Mouse (Mus musculus) MEL (cell line): ENCODE measurements at regions not wholly inside any gene's neighbourhood (a gene's known extent, or its start where the extent isn't known, plus 50 kb on each side); places are given as distances from the start of the nearest gene placed in this dataset.

ENCODE experiments used
- CTCF ChIP-seq, 3 experiments: IDR thresholded peaks in 2 of 3; conservative IDR thresholded peaks in 1 of 3; 2 replicates each; pipeline ENCODE4 v1.5.1; 2011 to 2012; ENCODE audit warnings: low read length in 3 of 3, low read depth in 2 of 3, mild to moderate bottlenecking in 2 of 3, improper control_type of control experiment in 1 of 3, inconsistent platforms in 1 of 3, mixed read lengths in 1 of 3, moderate library complexity in 1 of 3; ENCODE audit not compliant: control insufficient read depth in 1 of 3, insufficient read depth in 1 of 3, poor library complexity in 1 of 3, severe bottlenecking in 1 of 3
- NELFE ChIP-seq: IDR thresholded peaks from 2 replicates; pipeline ENCODE4 v1.6.1; 2011; ENCODE audit warnings: low read depth, low read length, improper control_type of control experiment
- POLR2A ChIP-seq, 2 experiments: IDR thresholded peaks; 2 replicates each; pipeline ENCODE4 v1.6.1; 2011 to 2012; ENCODE audit warnings: low read length in 2 of 2, mild to moderate bottlenecking in 2 of 2, control low read depth in 1 of 2, improper control_type of control experiment in 1 of 2, low read depth in 1 of 2, moderate library complexity in 1 of 2; ENCODE audit not compliant: control insufficient read depth in 1 of 2, insufficient read depth in 1 of 2, poor library complexity in 1 of 2
- ZC3H11A ChIP-seq: IDR thresholded peaks from 2 replicates; pipeline ENCODE4 v1.6.1; 2012; ENCODE audit warnings: low read depth, mild to moderate bottlenecking, inconsistent platforms, low read length, improper control_type of control experiment

DNA sequence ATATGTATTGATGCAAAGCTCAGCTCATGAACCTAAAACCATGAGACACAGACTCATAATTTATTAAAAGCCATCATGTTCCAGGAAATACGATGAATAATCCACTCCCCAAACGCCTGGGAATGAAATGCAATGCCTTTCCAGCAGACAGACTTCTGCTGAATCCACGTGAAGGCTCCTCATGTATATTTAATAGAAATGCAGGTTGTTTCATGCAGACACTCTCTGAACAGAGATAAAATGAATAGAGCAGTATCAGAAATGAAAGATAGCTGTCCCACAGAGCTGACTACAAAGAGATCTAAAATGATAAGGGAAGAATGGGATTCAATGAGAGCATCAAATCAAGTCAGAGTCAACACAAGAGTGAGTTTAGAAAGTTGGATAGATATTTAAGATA lies 376.3 kb upstream of the Lrfn5 start:
- no peak for TF ChIP-seq POLR2A (IDR thresholded peaks at IDR 0.05; ENCODE audit: control insufficient read depth in 1 of 2, insufficient read depth in 1 of 2, low read depth in 1 of 2, low read length in 2 of 2, poor library complexity in 1 of 2)
- no peak for TF ChIP-seq CTCF (IDR thresholded peaks at IDR 0.05 in 2 of 3, conservative IDR thresholded peaks at IDR 0.05 in 1 of 3; ENCODE audit: control insufficient read depth in 1 of 3, insufficient read depth in 1 of 3, low read depth in 2 of 3, low read length in 3 of 3, poor library complexity in 1 of 3, severe bottlenecking in 1 of 3)
- no peak for TF ChIP-seq ZC3H11A
- no peak for TF ChIP-seq NELFE
